Mouse (Mus musculus): Measurements from ENCODE around the gene Tmem9b.
A peak's percentile ranks its signal among the peaks of the same experiment; 100 is the strongest.

Tmem9b gene

DNA sequence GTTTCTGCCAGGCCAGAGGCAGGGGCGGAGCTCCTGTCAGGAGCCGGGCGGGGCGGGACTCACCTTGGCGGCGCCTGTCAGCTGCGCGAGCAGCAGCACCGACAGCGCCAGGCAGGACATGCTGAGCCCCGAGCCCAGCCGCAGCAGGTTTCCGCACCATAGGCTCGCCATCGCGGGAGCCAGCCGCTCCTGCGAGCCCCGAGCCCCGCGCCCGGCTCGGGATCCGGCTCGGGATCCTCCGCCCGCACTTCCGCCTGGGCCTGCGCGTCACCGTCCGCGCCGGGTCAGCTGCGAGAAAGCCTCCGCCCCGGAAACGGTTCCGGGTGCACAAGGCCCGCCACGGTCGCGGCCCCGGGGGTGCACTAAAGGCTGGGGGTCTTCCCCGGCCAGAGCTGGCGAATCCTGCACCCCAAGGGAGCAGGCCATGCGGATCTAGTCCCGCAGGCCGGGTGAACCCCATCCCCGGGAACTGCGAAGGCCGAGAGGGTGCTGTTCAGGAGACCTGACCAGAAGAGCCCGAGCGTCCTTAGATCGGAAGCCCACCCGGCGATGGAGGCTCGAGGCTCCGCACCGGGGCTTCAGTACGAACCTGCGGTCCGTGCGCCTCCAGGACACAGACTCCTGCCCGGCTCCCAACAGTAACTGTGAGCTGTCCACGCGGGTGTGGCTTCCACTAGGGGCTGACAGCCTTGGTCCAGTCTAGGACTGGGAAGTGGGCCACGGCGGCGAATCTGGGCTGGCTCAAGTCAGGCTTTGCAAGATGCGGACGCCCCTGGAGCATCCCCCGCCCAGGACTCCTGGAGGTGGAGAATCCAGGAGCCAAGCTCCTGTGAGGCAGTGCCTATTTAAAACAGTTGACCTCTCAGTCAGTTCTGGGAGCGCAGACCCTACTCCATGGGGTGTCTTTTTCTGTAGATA is at the start of gene Tmem9b:
Gene Tmem9b (minus strand): TSS at position 868 of the 918 bp plus-strand sequence.
- peak; percentile 85 for DNase-seq (ENCODE audit: extremely low read depth, insufficient read length, low spot score)

GRCm38 (mm10) chr7:109800626-109801025 is 48.0 kb upstream of the Tmem9b start:
- DNase-seq (ENCODE audit: extremely low read depth, insufficient read length, low spot score) = no peak

GRCm38 (mm10) chr7:109799168-109799567 is 46.5 kb upstream of the Tmem9b start:
- DNase-seq (ENCODE audit: extremely low read depth, insufficient read length, low spot score) = no peak

- DNase-seq (ENCODE audit: extremely low read depth, insufficient read length, low spot score) = no peak
Measured at GRCm38 (mm10) chr7:109795564-109795963, 42.9 kb upstream of the Tmem9b start.

GRCm38 (mm10) chr7:109794556-109794955 is 41.9 kb upstream of the Tmem9b start:
- DNase-seq (ENCODE audit: extremely low read depth, insufficient read length, low spot score) = no peak

- no peak for DNase-seq (ENCODE audit: extremely low read depth, insufficient read length, low spot score)
Measured at GRCm38 (mm10) chr7:109792759-109793158, 40.1 kb upstream of the Tmem9b start.

DNA sequence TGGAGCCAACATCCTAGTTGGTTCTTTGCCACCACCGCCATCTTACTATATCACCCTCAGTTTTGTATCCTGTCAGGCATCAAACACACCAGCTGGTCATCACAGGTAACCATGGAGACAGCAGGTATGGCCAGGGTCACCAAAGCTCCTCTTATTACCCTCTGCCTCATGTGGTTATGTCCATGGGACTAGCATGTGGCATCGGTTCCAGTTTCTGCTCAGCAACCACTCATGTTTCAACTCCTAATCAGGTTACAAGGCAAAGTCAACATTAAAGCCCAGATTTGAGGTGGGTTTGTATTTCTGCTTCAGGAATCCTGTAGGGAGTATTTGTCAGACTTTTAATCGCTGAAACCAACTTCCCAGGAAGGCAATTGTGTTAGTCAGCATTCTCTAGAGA is 38.1 kb upstream of the Tmem9b start:
- no peak for DNase-seq (ENCODE audit: extremely low read depth, insufficient read length, low spot score)

DNA sequence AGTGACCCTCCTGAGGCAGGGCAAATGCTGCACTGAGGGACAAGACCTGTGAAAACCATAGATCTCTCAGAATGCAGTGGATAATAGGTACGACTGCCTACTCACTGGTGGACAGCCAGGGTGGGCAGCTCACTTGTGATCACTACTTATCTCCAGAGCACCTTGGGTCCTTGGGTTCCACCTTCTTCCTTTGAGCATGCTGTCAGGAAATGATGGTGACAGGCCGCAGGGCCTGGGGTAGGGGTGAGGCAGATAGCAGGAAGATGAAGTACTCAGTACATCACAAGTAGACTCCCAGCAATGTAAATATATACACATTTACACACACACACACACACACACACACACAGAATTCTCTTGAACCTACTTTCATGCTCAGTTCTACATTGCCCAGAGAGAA is 35.2 kb upstream of the Tmem9b start:
- DNase-seq (ENCODE audit: extremely low read depth, insufficient read length, low spot score) = no peak

GRCm38 (mm10) chr7:109783281-109783680 is 30.6 kb upstream of the Tmem9b start:
- no peak for DNase-seq (ENCODE audit: extremely low read depth, insufficient read length, low spot score)

GRCm38 (mm10) chr7:109781470-109782203 is 29.0 kb upstream of the Tmem9b start, which contains the start of gene Nrip3:
TSS of gene Nrip3 (minus strand) at chr7:109782025.
- DNase-seq (ENCODE audit: extremely low read depth, insufficient read length, low spot score) = no peak

GRCm38 (mm10) chr7:109781087-109781469 is 28.4 kb upstream of the Tmem9b start:
- DNase-seq (ENCODE audit: extremely low read depth, insufficient read length, low spot score) = no peak

DNA sequence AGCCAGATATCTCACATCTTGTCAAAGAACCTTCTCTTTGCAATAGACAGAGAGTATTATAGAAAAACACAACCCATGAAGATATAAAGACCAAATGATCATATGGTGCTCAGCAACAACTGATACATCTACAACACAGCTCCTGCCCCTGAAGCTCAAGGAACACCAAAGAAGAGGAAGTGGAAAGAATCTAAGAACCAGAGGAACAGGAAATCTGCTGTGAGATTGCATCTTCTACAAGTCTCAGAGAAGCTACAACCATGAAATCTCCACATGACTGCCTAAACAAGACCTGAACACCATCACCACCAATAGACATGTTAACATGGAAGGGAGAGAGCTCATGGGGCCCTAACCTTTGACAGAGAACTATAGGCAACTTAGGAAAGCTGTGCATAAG is 19.6 kb upstream of the Tmem9b start:
- DNase-seq (ENCODE audit: extremely low read depth, insufficient read length, low spot score) = no peak

DNA sequence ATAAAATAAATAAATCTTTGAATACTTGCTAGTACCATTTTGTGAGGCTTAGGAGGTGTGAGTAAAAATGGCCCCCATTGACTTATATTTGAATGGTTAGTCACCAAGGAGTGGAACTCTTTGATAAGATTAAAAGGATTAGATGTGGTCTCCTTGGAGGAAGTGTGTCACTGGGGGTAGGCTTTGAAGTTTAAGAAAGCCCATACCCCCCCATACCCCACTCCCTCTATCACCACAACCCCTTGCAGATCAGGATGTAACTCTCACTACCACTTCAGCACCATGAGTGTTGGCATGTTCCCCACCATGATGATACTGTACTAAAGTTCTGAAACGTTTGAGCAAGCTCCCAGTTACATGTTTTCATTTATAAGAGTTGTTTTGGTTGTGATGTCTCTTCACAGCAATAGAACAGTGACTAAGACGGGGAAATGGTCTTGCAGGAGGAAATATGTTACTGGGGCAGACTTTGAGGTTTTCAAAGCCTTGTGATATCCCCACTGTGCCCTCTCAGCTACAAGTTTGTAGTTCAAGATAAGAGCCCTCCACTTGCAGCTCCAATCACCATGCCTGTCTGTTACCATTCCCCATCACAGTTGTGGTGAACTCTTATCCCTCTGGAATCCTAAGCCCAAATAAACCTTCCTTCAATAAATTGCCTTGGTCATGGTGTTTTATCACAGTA is 16.2 kb upstream of the Tmem9b start:
- no peak for DNase-seq (ENCODE audit: extremely low read depth, insufficient read length, low spot score)

DNA sequence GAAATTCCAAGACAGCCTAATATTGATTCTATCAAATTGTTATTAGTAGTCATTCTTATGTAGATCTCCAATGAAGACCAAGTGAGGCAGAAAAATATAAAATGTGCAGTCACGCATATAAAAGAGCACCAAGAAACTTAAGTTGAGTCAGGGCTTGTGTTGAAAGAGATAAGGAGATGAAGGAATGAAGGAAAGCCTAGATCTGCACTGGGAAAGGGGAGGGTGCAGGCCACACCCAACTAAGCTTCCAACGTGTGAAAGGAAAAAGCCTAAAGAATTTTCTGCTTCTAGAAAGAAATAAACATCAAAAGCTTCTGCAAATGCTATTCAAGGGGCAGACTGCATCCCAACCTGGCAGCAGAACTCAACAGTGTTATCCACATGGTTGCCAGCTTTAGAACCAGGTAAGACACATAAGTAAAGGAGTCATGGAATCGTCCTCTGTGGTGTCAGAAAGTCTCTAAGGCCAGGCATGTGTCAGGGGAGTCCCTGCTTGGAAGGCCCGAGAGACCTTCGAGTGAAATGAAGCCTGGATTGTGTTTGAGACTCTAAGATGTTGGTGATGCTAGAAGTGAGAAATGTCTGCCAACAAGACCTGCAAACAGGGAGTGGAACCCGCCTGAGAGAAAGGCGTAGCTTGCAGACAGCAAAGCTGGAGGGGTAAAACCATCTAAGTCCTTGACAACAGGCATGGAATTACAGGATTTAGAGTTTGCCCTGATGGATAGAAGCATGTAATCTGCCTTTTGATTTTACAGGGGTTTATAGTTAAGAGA is 15.1 kb upstream of the Tmem9b start:
- no peak for DNase-seq (ENCODE audit: extremely low read depth, insufficient read length, low spot score)

DNA sequence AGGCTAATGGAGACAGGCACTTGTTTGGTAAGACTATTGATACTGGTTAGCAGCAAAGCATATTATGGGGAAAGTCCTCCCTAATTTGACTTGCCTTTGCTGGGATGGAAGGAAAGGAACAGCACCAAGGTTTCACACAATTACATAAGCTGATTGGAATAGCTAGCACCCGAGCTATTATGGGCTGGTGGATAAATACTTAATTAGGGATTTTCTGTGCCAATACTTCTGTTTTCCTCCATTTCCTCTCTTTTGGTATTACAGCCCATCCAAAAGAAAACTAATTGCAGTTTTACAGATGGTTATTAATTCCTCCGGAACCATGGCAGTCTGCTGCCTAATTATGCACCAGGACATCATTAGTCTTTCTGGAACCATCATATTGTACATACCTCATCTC is 11.3 kb upstream of the Tmem9b start:
- DNase-seq (ENCODE audit: extremely low read depth, insufficient read length, low spot score) = no peak

DNA sequence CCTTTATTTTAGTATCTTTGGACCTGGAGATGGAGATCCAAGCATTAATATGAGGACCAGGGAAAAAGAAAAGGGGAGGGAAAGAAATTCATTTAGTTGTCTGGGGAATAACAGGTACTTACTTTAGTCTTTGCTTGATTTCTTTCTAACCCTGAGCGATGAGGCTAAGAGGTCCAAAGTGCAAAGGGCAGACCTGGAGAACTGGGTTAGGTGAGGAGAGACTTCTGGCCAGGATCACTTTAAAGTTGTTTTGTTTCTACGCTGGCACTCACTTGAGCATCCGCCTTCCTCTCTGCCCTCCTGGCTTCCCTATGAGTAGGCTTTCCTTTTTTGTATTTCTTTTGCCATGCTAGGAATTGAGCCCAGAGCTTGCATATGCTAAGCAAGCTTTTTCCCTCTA is 3.6 kb upstream of the Tmem9b start:
- DNase-seq (ENCODE audit: extremely low read depth, insufficient read length, low spot score) = no peak

DNA sequence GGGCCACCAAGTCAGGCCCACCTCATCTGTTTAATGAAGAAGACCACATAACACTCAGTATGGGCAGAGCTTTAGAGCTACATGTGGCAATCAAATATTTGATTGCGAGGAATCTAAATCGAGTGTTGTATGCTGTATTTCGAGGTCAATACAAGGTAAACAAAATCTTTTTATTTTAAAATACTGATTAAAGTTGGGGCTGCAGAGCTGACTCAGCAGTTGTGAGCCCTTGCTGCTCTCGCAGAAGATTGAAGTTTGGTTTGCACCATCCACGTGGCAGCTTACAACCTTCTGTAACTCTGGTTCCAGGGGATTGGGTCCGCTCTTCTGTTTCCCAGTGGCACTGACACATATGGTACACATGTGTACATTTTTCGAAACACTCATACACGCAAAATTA is 1.4 kb upstream of the Tmem9b start:
- DNase-seq (ENCODE audit: extremely low read depth, insufficient read length, low spot score) = no peak

GRCm38 (mm10) chr7:109751427-109752007 is 1.2 kb downstream of the Tmem9b start:
- DNase-seq (ENCODE audit: extremely low read depth, insufficient read length, low spot score) = no peak

- no peak for DNase-seq (ENCODE audit: extremely low read depth, insufficient read length, low spot score)
Measured at GRCm38 (mm10) chr7:109747747-109748146, 4.9 kb downstream of the Tmem9b start.

DNA sequence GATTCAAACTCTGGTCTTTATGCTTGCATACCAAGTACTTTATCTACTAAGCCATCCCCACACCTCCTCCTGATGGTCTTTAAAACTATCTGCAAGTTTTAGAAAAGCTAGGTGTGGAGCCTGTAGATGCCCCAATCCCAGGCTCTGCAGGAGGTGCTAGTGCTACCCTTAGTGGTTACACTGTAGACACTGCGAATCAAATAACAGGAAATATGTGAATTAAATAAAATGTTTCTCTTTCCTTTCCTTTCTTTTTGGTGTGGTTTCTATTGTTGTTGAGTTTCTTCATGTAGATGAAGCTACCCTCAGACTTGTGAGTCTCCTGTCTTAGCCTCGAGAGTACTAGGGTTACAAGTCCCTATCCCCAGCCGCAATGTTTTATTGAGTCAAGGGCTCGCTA is 11.0 kb downstream of the Tmem9b start:
- DNase-seq (ENCODE audit: extremely low read depth, insufficient read length, low spot score) = no peak
